Mouse (Mus musculus) kidney, postnatal 10 days (tissue): ENCODE measurements around the gene Chst14.

ENCODE experiments used
- DNase-seq: peaks from one replicate; pipeline ENCODE4 v3.0.0; 2021; ENCODE audit warnings: mixed read lengths

Chst14 gene

DNA sequence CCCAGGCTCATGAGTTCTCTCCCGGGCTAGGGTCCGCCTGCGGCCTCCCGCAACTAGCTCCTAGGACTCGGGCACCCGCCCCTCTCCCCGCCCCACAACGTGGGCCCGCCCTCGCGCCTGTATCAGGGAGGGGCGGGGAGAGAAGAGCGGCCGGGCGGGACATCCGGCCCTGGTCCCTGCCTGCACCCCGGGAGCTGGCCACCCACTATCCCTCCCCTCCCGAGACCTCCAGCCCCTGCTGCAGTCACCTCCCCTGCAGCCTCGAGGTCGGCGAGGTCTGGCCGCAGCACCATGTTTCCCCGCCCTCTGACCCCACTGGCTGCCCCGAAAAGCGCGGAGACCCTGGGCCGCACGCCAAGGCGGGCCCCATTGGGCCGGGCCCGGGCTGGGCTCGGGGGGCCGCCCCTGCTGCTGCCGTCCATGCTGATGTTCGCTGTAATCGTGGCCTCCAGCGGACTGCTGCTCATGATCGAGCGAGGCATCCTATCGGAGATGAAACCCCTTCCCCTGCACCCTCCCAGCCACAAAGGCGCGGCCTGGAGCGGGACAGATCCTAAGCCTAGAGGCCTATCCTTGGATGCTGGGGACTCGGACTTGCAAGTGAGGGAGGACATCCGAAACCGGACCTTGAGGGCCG is at the start of gene Chst14:
Gene Chst14, plus strand, starts transcription at position 136 of the 637 bp plus-strand sequence.
- DNase-seq, result peak; percentile 90

DNA sequence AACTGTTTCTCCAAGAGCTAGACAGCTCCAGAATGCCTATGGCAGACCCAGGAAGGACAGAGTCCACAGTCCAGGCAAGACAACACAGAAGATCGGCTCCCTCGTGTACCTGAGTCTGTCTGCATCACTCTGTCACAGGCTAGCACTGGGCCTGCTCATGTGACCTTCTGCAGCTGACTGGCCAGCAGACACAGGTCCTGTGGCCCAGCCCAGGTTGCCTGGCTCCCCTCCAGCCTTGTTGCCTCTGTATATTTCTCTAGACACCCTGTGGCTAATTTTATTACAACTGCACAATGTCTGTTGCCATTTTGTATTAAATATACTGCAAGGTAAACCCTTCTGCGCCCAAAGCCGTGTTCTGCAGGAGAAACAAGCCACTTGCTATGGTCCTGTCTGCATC is 45.3 kb upstream of the Chst14 start:
- DNase-seq, result peak; percentile 31

DNA sequence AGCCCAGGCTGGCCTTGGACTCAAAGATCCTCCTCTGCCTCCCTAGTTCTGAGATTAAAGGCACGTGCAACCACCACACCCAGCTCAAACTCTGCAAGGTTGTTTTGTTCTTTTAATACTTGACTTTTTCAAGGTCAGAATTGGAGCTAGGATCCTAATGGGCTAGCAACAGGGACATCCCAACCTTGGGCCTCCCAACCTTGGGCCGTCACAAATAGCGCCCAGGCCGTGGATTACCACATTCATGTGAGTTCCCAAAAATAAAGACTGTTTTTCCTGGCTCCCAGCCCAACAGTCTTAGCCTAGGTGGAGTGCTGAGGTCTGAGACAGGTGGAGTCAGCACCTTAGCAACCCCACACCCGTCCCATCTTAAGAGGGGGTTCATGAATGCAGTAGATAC is 44.3 kb upstream of the Chst14 start:
- DNase-seq, result no peak

DNA sequence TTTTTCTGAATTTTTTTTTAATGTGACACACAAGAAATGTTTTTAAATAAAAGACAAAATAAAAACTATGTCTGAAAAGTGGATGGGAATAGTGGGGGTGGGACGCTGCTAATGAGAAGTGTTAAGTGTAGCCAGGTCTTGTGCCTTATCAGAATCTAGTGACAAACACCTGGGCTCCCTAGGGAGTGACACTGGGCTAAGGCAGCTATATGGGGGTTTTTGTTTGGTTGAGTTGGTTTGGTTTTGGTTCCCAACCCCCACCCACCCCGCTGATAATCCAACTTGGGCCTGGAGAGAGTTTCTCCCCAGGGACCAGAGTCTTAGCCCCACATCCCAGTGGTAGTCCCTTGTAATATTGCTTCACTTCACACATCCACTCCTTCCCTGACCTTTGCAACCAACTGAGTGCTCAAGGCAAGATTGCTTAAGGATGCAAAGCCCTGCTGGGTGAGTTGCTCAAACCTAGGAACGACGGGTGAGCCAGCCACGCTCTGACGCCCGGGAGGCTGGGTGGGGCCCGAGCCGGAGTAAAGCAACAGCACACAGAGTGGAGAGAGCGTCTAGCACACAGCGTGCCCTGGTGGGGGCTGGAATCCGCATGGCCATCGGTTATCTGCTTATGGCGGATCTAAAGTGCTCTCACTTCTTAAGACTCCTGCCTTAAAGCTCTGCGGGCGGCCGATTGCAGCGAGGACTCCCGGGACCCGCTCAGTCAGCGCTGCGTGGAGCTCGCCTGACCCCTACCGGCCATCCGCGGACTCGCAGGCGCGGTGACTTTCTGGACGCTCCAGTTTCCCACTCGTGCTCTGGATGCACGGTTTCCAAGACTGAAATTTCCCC is 43.2 kb upstream of the Chst14 start:
- DNase-seq, result peak; percentile 92

DNA sequence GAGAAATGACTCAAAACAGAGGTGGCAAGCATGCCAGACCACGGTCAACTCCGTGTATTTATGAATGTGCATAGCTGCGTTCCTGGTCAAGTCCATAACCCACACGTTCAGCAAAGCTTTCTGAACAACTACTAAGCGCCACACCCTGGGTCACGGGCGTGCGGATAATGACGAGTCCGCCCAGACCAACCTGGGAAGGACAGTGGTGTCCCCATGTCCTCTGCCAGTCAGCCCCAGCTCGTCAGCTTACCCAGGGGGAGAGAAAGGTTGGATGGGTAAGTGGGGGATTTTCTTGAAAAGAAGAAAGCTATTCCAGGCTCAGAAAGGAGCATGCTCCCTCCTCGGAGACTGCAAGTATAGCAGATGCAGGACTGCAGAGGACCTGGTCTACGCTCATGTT is 38.9 kb upstream of the Chst14 start:
- DNase-seq, result no peak

DNA sequence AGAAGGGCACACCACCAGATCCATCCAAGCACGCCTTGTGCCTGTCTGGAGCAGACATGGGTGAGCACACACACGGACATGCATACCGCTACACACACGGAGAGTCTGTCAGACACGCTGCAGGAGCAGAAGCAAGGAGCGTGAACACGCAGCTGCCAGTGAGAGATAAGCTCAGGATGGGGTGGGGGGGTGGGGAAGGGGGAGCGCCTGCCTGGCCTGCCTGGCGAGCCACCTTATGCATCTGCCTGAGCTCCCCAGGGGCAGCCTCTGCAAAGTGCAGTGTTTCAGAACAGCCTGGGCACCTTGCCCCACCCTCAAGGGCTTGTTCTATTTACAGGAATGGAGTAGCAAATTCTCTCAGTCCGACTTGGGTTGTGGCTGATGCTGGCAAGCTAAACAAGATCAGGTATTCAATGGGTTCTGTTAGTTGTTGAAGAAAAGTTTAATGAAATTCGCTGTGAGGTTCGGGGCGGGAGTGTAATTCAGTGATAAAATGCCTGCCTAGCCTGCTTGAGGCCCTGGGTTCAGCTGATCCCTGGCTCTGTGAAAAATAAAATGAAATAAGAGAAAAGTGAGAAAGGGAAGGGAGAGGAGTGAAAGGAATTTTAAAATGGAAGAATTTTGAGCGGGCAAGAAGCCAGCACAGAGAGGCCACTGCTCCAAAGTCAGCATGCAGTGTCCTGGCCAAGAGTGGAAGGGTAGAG is 38.3 kb upstream of the Chst14 start:
- no peak for DNase-seq

DNA sequence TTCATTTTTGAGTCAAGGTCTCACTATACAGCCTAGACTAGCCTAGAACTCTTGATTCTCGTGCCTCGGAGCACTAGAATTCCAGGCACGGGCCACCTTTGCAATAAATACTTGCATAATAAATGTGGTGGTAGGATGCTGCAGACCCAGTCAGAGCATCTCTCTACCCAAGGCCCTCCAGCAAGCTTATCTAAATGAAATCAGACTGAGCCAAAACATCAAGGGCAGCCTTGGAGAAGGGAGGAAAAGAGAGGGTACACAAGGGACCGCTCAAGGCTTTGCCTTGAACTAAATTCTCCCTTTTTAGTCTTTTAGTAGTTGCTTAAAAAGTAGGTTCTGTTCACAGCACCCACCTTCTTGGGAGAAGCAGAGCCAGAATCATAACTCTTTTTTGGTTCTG is 35.1 kb upstream of the Chst14 start:
- DNase-seq, result no peak

DNA sequence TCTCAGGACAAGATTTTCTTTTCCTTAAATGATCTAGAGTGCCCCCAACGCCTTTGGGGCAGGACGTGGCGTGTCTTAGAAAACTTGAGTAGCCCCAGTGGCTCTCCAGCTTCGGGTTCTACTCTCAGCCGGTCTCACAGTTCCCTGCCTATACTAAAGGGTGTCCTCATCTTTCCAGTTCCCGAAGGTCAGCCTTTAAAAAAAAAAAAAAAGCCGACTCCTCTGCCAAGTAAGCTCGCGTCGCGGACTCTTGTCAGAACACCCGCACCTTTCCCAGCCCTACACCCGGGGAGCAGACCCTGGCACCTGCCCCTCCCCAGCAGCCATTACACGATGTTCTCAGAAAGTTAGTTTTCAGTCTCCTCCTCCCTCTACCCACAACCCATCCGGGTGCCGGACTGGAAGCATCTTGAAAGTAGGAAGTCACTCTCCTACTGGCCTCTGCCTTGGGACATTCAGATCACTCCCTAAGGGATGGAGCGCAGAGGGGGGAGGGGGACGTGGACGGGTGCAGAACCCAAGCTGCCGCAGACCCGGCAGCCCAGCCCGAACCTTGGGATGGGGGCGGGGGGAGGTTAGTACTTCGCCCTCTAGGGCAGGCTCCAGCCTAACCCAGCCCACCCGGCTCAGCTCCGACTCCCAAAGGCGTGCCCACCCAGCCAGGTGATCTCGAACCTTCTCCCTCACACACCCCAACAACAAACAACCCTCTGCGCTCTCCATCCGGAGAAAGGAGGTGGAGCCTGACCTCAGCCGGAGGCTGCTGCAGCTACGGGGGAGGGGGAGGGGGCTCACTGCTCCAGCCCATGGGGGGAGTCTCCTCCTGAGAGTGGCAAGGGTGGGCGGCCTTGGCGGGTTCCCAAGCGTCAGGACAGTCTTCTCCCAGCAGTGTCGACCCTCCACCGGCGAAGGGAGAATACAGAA is 30.0 kb upstream of the Chst14 start:
- peak; percentile 72 for DNase-seq

DNA sequence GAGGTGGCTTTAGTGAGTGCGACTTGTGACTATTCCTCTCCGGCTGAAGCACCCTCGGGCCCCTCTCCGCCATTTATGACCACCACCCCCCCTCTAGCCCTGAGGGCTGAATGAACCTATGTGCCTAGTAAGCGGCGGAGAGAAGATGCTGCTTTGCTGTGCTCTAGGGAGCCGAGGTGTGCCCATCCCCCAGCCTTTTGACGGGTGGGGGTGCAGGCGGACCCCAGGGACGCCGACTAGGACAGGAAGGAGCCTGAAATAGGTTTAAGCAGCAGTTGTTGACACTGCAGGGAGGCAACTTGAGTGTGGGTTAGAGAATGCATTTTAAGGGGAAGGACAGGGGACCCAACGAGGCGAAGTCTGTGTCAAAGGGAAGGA is 29.4 kb upstream of the Chst14 start:
- no peak for DNase-seq

DNA sequence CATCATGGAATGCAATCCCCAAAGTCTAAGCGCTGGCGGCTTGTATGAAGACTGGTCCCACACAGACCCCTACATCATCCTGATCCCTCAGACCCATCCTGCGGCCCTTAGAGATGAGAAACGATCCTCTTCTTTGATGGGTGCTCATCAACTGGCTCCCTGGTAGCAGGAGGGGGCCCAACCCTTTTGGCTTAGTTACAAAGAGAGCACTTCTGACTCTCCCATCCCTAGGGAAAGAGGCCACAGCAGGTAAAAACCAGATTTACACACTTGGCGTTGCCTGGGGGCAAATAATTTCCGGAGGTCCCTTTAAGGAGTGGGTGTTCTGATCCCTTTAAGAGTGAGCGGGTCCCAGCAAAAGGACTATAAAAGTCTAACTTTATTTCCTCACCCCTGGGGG is 28.9 kb upstream of the Chst14 start:
- DNase-seq, result no peak

DNA sequence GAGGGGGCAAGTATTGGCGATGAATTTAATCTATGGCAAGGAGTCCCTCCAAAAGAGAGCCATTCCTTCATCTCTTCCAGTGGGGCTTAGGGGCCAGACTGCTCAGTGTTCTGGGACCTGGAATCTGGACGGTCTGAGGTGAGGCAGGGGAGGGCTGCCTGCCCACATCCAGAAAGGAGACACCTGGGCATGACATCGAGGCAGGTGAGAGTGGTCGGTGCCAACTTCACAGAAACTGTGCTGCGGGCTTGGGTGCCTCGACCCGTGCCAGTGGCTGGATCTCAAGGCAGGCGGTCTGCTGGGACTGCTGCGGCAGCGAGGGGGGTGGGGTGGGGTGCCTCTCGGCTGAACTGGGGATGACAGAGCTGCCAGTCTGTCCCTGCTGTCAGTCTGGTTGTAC is 28.5 kb upstream of the Chst14 start:
- DNase-seq, result no peak

DNA sequence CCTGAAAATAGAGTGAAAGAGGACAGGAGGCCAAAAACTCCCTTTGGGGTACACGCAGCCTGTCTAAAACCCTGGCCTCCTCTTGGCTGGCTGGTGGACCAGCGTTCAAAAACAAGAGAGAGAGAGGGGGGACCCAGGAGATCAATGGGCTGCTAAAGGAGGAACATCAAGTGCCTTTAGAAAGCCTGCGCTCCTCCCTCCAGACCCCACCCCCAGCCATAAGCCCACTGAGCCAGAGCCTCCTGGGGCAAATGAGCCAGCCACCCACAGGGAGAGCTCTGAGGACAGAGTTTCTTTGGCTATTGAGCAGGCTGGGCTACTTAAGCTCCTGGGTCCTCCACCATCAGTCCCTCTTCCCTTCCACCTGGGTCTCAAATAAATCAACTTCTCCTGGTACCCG is 27.5 kb upstream of the Chst14 start:
- no peak for DNase-seq

DNA sequence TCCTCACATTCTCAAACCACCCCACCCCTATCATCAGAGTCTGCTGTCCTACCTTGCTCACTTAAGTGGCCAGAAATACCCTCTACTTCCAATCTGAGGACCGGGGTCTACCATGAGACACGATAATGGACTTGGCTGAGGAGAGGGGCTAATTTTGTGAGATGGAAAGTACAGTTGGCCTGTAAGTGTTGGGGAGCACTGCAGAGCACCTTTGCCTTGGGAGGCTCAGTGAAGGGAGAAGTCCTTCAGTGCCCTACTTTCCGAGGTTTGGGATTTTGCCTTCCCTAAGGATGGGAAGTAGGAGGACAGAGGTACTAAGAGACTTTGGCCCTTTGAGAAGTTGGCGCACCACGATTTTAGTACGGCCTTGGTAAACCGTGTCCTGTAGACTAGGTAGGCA is 27.0 kb upstream of the Chst14 start:
- no peak for DNase-seq

DNA sequence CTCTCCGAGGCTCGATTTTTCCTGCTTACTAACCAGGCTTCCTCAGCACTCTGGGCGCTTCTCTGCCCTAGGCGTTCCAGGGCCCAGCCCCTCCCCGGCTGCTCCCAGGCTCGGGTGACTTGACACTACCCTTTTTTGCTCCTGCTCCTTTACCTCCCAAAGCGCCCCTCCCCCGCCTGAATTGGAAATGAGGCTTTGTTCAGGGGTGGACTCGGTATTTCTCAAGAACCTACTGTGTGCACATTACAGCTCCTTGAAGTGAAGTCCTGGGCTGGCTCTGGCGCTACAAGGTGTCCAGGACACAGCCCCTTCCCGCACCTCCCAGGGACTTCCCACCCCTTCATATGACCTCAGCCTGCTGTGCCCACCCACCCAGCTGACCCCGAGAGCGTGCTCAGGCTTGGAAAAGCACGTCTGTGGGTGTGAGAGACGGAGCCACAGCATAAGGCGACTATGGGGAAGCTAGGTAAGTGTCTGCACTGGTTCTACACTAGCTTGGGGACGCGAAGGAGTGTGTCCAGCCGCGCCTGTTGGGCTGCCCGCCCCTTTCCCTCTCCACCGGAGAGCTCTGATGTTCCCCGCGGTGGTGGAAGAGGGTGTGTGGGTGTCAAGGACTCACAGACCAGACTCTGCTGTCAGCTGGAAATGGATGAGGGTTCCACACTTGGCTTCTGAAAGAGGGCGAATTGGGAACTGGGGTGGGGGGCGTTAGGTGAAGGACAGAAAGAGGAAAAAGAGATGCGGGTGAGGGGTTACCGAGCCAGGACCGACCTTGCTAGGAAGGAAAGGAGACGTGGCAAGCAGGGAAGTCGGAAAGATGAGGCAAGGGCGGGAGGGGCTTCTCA is 26.1 kb upstream of the Chst14 start, which contains the start of gene Bahd1:
Gene Bahd1, plus strand, starts transcription at position 397 of the 845 bp plus-strand sequence.
- peak; percentile 64 for DNase-seq

DNA sequence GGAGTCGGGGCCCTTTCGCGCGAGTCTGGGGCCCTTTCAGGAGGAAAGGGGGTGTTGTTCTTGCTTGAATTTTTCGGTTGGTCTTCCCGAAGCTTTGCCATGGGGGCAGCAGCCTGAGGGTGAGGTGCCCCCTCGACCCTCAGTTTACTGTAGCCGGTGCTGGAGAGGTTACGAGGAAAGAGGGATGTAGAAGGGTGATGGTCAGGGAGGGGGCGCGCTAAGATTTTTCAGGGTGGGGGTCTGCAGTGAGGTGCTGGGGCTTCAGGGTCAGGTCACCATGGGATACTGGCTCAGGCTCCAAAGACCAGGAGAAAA is 25.5 kb upstream of the Chst14 start:
- DNase-seq, result peak; percentile 35

DNA sequence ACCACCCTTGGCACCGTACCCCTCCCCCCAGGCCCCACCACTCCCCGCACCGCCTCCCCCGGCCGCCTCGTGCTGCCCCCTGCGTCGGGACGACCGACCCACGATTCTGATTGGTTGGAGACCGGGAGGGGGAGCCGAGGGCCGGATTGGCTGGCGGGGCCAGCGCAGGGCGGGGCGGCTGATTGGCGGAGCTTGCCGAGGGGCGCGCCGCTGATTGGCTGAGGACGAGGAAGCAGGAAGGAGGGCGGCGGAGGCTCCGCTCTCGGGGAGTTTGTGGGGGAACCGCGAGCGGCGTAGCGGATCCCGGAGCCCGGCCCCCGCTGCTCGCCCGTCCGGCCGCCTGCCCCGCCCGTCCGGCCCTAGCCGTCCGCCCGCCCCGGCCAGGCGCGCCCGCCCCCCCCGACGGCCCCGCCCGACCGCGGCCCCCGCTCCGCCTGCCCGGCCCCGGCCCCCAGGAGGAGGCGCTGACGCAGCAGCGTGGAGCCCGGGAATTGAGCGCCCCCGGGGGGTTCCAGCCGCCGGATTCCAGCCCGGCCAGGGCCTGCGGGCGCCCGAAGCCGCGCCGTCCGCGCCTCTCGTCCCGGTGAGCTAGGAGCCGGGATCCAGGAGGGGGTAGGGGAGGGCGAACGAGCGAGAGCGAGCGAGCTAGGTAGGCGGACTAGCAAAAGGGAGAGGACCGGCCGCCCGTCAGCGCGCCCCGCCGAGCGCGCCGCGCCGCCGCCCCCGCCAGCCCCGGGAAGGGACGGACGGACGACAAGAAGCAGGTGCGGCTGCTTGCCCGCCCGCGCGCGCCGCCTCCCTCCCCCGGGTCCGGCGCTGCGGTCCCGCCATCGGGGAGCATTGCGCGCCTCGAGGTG is 24.9 kb upstream of the Chst14 start:
- peak; percentile 99 for DNase-seq

DNA sequence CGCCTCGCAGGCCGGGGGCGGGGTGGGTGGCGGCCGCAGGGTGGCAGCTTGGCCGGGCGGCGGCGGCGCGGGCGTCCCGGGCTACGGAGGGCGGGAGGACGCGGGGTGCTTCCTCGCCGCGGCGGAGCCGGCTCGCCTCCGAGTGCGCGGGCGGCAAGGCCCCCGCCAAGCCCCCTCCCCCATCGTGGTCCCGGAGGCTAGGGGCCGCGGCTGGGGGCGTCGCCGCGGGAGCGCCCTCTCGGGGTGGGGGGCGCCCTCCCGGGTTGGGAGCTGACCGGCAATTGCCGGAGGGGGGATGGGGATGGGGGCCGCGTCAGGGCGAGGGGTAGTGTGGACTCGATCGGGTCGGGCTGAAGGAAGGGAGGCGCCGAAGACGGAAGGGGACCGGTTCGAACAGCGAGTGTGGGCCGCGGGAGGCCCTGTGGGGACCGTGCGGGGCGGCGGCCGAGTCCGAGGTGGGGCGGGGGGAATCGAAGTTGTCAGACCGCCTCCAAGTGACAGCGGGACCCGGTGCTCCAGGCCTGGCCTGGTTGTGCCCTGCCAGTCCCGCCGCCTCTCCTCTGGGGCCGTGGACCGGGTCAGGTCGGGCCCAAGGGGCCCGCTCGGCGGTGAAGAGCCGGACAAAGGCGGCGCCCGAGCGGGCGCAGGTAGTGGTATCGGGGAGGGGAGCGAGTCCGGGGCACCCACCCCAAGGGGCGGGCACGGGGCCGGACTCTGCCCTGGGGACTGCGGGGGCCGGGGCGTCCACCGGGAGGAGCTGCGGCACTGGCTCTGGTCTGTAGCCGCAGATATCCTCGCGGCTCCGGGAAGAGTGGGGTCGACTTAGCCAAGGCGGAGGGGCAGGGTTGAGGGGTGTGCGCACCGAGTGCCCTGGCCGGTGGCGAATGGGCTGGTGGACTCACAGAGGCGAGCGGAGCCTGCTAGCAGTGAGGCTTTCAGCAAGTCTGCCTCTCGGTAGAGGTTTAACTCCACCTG is 24.0 kb upstream of the Chst14 start:
- DNase-seq, result peak; percentile 82

DNA sequence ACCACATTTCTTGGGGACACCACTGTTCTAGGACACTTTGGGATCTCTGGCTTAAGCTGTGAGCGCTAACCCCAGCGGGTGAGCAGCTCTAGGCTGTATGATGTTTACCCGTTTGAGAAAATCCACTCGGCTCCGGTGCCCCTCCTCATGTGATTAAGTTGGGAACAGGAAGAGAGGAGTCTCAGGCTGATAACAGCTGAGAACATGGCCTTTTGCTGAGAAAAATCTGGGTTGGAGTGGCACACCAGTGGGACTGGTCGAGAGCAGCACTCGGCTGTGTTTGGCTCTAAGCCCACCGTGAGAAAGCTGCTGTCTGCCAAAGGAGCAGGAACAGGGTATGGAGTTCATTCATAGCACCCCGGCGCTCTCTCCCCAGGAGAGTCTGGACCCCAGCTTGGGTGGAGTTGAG is 23.0 kb upstream of the Chst14 start:
- DNase-seq, result no peak

DNA sequence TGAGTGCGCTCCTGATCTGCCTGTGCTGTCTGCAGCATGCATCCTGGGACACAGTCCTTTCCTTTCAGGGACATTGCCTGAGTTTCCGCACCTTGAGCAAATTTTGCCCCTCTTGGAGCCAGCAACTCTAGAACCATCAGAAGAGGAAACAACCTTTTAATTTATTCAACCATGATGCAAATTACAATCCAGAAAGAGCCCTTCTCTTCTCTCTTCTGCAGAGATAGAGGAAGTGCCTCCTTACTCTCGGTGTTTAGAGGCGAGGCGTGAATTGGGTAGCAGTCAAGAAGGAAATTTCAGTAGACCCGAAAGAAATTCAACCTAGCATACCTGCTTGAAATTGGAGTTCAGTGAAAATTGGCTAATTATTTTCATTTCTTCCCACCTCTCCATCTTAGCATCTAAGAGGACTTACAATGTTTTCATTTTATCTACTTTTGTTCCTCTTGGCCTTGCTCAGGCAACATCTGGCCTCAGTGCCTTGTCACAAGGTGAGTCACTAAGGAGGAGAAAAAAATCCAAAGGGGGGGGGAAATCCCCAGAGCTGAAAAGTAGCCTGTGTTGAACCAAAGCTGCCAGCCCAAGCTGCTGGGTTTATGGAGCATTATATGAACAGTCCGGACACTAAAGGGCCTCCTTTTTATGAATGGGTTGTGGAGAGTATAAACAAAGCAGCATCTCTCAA is 20.7 kb upstream of the Chst14 start:
- no peak for DNase-seq
